Mouse (Mus musculus): ENCODE results near the gene Hspb1. TPM values are rescaled to one million over a fixed set of nuclear protein-coding genes. Genes with fewer than 3 reads are reported as not detected.

The Hspb1 gene
- polyA plus RNA-seq, 1 experiment from 2014 or later: 10.1 TPM

GRCm38 (mm10) chr5:135910813-135911212 lies 23.1 kb downstream of the Hspb1 start:
- Histone ChIP-seq H3K4me3 (ENCODE audit: low read depth, low read length) (no peak overlapping the region), H3K4me1 (ENCODE audit: control insufficient read depth, insufficient read depth, low read length) (no peaks in the 10 kb centered on the region), H3K27ac (ENCODE audit: low read length) (no peak overlapping the region), H3K4me2 (ENCODE audit: low read length) (no peak overlapping the region), H3K9ac (ENCODE audit: low read depth, low read length) (no peak overlapping the region), H3K27me3 (ENCODE audit: control insufficient read depth, insufficient read depth, low read depth, low read length) (no peaks in the 10 kb centered on the region), H3K9me3 (replicated peaks; ENCODE audit: control insufficient read depth, low read length, poor library complexity, severe bottlenecking) (no peaks in the 10 kb centered on the region), H3K36me3 (ENCODE audit: control insufficient read depth, insufficient read depth, low read length) (peaks cover 27% of the 10 kb centered on the region)
- 94% methylated on average over 25 of the region's 25 CpGs for WGBS
- ATAC-seq: no peak

GRCm38 (mm10) chr5:135911633-135912220 lies 24.0 kb downstream of the Hspb1 start:
- Histone ChIP-seq H3K36me3 (ENCODE audit: control insufficient read depth, insufficient read depth, low read length) (peaks cover 27% of the 10 kb centered on the region), H3K9me3 (replicated peaks; ENCODE audit: control insufficient read depth, low read length, poor library complexity, severe bottlenecking) (no peaks in the 10 kb centered on the region), H3K27ac (ENCODE audit: low read length) (no peak overlapping the region), H3K4me1 (ENCODE audit: control insufficient read depth, insufficient read depth, low read length) (no peaks in the 10 kb centered on the region), H3K4me3 (ENCODE audit: low read depth, low read length) (no peak overlapping the region), H3K4me2 (ENCODE audit: low read length) (no peak overlapping the region), H3K27me3 (ENCODE audit: control insufficient read depth, insufficient read depth, low read depth, low read length) (no peaks in the 10 kb centered on the region), H3K9ac (ENCODE audit: low read depth, low read length) (no peak overlapping the region)
- no peak for ATAC-seq
- WGBS: 92% methylated on average over 11 of the region's 11 CpGs

- Histone ChIP-seq H3K36me3 (ENCODE audit: control insufficient read depth, insufficient read depth, low read length) (peaks cover 23% of the 10 kb centered on the region), H3K9ac (ENCODE audit: low read depth, low read length) (no peak overlapping the region), H3K4me3 (ENCODE audit: low read depth, low read length) (no peak overlapping the region), H3K4me1 (ENCODE audit: control insufficient read depth, insufficient read depth, low read length) (no peaks in the 10 kb centered on the region), H3K9me3 (replicated peaks; ENCODE audit: control insufficient read depth, low read length, poor library complexity, severe bottlenecking) (no peaks in the 10 kb centered on the region), H3K4me2 (ENCODE audit: low read length) (no peak overlapping the region), H3K27me3 (ENCODE audit: control insufficient read depth, insufficient read depth, low read depth, low read length) (no peaks in the 10 kb centered on the region), H3K27ac (ENCODE audit: low read length) (no peak overlapping the region)
- no peak for ATAC-seq
- 86% methylated on average over 5 of the region's 5 CpGs for WGBS
These were observed 25.5 kb downstream of the Hspb1 start for GRCm38 (mm10) chr5:135913201-135913600.

GRCm38 (mm10) chr5:135914156-135914555 lies 26.4 kb downstream of the Hspb1 start:
- H3K27me3 ChIP-seq (ENCODE audit: control insufficient read depth, insufficient read depth, low read depth, low read length): no peaks in the 10 kb centered on the region
- peaks cover 24% of the 10 kb centered on the region for H3K36me3 ChIP-seq (ENCODE audit: control insufficient read depth, insufficient read depth, low read length)
- no peaks in the 10 kb centered on the region for H3K9me3 ChIP-seq (replicated peaks; ENCODE audit: control insufficient read depth, low read length, poor library complexity, severe bottlenecking)
- H3K4me2 ChIP-seq (ENCODE audit: low read length): no peak overlapping the region
- no peak overlapping the region for H3K9ac ChIP-seq (ENCODE audit: low read depth, low read length)
- 93% methylated on average over 6 of the region's 6 CpGs for WGBS
- no peak for ATAC-seq
- no peak overlapping the region for H3K27ac ChIP-seq (ENCODE audit: low read length)
- H3K4me1 ChIP-seq (ENCODE audit: control insufficient read depth, insufficient read depth, low read length): no peaks in the 10 kb centered on the region
- H3K4me3 ChIP-seq (ENCODE audit: low read depth, low read length): no peak overlapping the region

- no peak for ATAC-seq
- H3K27me3 ChIP-seq (ENCODE audit: control insufficient read depth, insufficient read depth, low read depth, low read length): no peaks in the 10 kb centered on the region
- WGBS: 94% methylated on average over 6 of the region's 6 CpGs
- H3K36me3 ChIP-seq (ENCODE audit: control insufficient read depth, insufficient read depth, low read length): peaks cover 10% of the 10 kb centered on the region
- H3K4me2 ChIP-seq (ENCODE audit: low read length): no peak overlapping the region
- H3K9ac ChIP-seq (ENCODE audit: low read depth, low read length): no peak overlapping the region
- H3K27ac ChIP-seq (ENCODE audit: low read length): no peak overlapping the region
- H3K4me1 ChIP-seq (ENCODE audit: control insufficient read depth, insufficient read depth, low read length): peaks cover 3% of the 10 kb centered on the region; the same call in 1 of the 2 replicates
- H3K9me3 ChIP-seq (replicated peaks; ENCODE audit: control insufficient read depth, low read length, poor library complexity, severe bottlenecking): no peaks in the 10 kb centered on the region
- H3K4me3 ChIP-seq (ENCODE audit: low read depth, low read length): no peak overlapping the region
These were observed 28.4 kb downstream of the Hspb1 start for GRCm38 (mm10) chr5:135916051-135916565.

- Histone ChIP-seq H3K9ac (ENCODE audit: low read depth, low read length) (no peak overlapping the region), H3K27me3 (ENCODE audit: control insufficient read depth, insufficient read depth, low read depth, low read length) (no peaks in the 10 kb centered on the region), H3K9me3 (replicated peaks; ENCODE audit: control insufficient read depth, low read length, poor library complexity, severe bottlenecking) (no peaks in the 10 kb centered on the region), H3K27ac (ENCODE audit: low read length) (no peak overlapping the region), H3K4me2 (ENCODE audit: low read length) (no peak overlapping the region), H3K4me3 (ENCODE audit: low read depth, low read length) (no peak overlapping the region), H3K36me3 (ENCODE audit: control insufficient read depth, insufficient read depth, low read length) (peaks cover 12% of the 10 kb centered on the region), H3K4me1 (ENCODE audit: control insufficient read depth, insufficient read depth, low read length) (peaks cover 3% of the 10 kb centered on the region; the same call in 1 of the 2 replicates)
- WGBS: 95% methylated on average over 3 of the region's 3 CpGs
- ATAC-seq: no peak
These were observed 28.9 kb downstream of the Hspb1 start for GRCm38 (mm10) chr5:135916601-135917000.

- ATAC-seq: no peak
- Histone ChIP-seq H3K4me2 (ENCODE audit: low read length) (no peak overlapping the region), H3K36me3 (ENCODE audit: control insufficient read depth, insufficient read depth, low read length) (peaks cover 19% of the 10 kb centered on the region), H3K4me3 (ENCODE audit: low read depth, low read length) (no peak overlapping the region), H3K9me3 (replicated peaks; ENCODE audit: control insufficient read depth, low read length, poor library complexity, severe bottlenecking) (no peaks in the 10 kb centered on the region), H3K4me1 (ENCODE audit: control insufficient read depth, insufficient read depth, low read length) (peaks cover 3% of the 10 kb centered on the region; the same call in 1 of the 2 replicates), H3K9ac (ENCODE audit: low read depth, low read length) (no peak overlapping the region), H3K27me3 (ENCODE audit: control insufficient read depth, insufficient read depth, low read depth, low read length) (no peaks in the 10 kb centered on the region), H3K27ac (ENCODE audit: low read length) (no peak overlapping the region)
- 94% methylated on average over 8 of the region's 8 CpGs for WGBS
These were observed 29.8 kb downstream of the Hspb1 start for GRCm38 (mm10) chr5:135917327-135918058.

- Histone ChIP-seq H3K36me3 (ENCODE audit: control insufficient read depth, insufficient read depth, low read length) (peaks cover 19% of the 10 kb centered on the region), H3K27ac (ENCODE audit: low read length) (no peak overlapping the region), H3K27me3 (ENCODE audit: control insufficient read depth, insufficient read depth, low read depth, low read length) (no peaks in the 10 kb centered on the region), H3K4me2 (ENCODE audit: low read length) (no peak overlapping the region), H3K9ac (ENCODE audit: low read depth, low read length) (no peak overlapping the region), H3K4me1 (ENCODE audit: control insufficient read depth, insufficient read depth, low read length) (peaks cover 3% of the 10 kb centered on the region; the same call in 1 of the 2 replicates), H3K9me3 (replicated peaks; ENCODE audit: control insufficient read depth, low read length, poor library complexity, severe bottlenecking) (no peaks in the 10 kb centered on the region), H3K4me3 (ENCODE audit: low read depth, low read length) (no peak overlapping the region)
- 94% methylated on average over 5 of the region's 5 CpGs for WGBS
- ATAC-seq: no peak
These were observed 30.3 kb downstream of the Hspb1 start for GRCm38 (mm10) chr5:135918059-135918437.

- Histone ChIP-seq H3K9ac (ENCODE audit: low read depth, low read length) (no peak overlapping the region), H3K27ac (ENCODE audit: low read length) (no peak overlapping the region), H3K4me2 (ENCODE audit: low read length) (no peak overlapping the region), H3K4me3 (ENCODE audit: low read depth, low read length) (no peak overlapping the region), H3K36me3 (ENCODE audit: control insufficient read depth, insufficient read depth, low read length) (peaks cover 19% of the 10 kb centered on the region), H3K4me1 (ENCODE audit: control insufficient read depth, insufficient read depth, low read length) (peaks cover 3% of the 10 kb centered on the region; the same call in 1 of the 2 replicates), H3K27me3 (ENCODE audit: control insufficient read depth, insufficient read depth, low read depth, low read length) (no peaks in the 10 kb centered on the region), H3K9me3 (replicated peaks; ENCODE audit: control insufficient read depth, low read length, poor library complexity, severe bottlenecking) (no peaks in the 10 kb centered on the region)
- no peak for ATAC-seq
- 97% methylated on average over 5 of the region's 5 CpGs for WGBS
These were observed 30.9 kb downstream of the Hspb1 start for GRCm38 (mm10) chr5:135918593-135918992.

Measured in midbrain, embryonic 16.5 days (tissue).